Mouse (Mus musculus) MEL (cell line): Measurements from ENCODE around the gene Ltbp3. TPM values are rescaled to one million over a fixed set of nuclear protein-coding genes. Genes with fewer than 3 reads are reported as not detected.

Experiments
- DNase-seq: peaks from one replicate; pipeline ENCODE4 v3.0.0; 2011; ENCODE audit warnings: low read depth, low spot score
- H3K27ac ChIP-seq: 2 replicates; pipeline ENCODE4 v1.5.1; 2012; ENCODE audit warnings: low read depth, mild to moderate bottlenecking, control low read depth, low read length, moderate library complexity; ENCODE audit not compliant: control insufficient read depth
- H3K27me3 ChIP-seq, 2 experiments: fragments of 150-350 bp in 1 of 2; sonication (generic) in 1 of 2; 2 replicates each; pipeline ENCODE4 v1.6.1; 2012; ENCODE audit warnings: low read length in 2 of 2, mild to moderate bottlenecking in 2 of 2, improper control_type of control experiment in 1 of 2, moderate library complexity in 1 of 2; ENCODE audit not compliant: insufficient read depth in 2 of 2, control insufficient read depth in 1 of 2
- H3K36me3 ChIP-seq, 2 experiments: 2 replicates each; pipeline ENCODE4 v1.6.1; 2012 to 2014; ENCODE audit warnings: low read length in 2 of 2, improper control_type of control experiment in 1 of 2, inconsistent platforms in 1 of 2, mild to moderate bottlenecking in 1 of 2; ENCODE audit not compliant: insufficient read depth in 2 of 2, control insufficient read depth in 1 of 2
- H3K4me1 ChIP-seq, 2 experiments: fragments of 150-350 bp in 1 of 2; sonication (generic) in 1 of 2; 2 replicates each; pipeline ENCODE4 v1.6.1; 2012; ENCODE audit warnings: low read length in 2 of 2, improper control_type of control experiment in 1 of 2, mild to moderate bottlenecking in 1 of 2; ENCODE audit not compliant: insufficient read depth in 2 of 2, control insufficient read depth in 1 of 2
- H3K4me3 ChIP-seq, 2 experiments: fragments of 150-350 bp in 1 of 2; sonication (generic) in 1 of 2; 2 replicates each; pipeline ENCODE4 v1.5.1; 2012; ENCODE audit warnings: low read depth in 2 of 2, low read length in 2 of 2, mild to moderate bottlenecking in 2 of 2, moderate library complexity in 2 of 2, control low read depth in 1 of 2, improper control_type of control experiment in 1 of 2; ENCODE audit not compliant: control insufficient read depth in 1 of 2, insufficient read depth in 1 of 2
- H3K79me2 ChIP-seq: 2 replicates; pipeline ENCODE4 v1.6.1; 2012; ENCODE audit warnings: mild to moderate bottlenecking, low read length, moderate library complexity; ENCODE audit not compliant: control insufficient read depth, poor library complexity, insufficient read depth
- H3K9ac ChIP-seq: 2 replicates; pipeline ENCODE4 v1.6.1; 2012; ENCODE audit warnings: low read depth, mild to moderate bottlenecking, control low read depth, low read length, moderate library complexity; ENCODE audit not compliant: control insufficient read depth, poor library complexity, severe bottlenecking
- H3K9me3 ChIP-seq: fragments of 150-350 bp; sonication (generic); replicated peaks from 2 replicates; pipeline ENCODE4 v1.6.1; 2012; ENCODE audit warnings: mild to moderate bottlenecking, low read length, improper control_type of control experiment, moderate library complexity; ENCODE audit not compliant: insufficient read depth
- CHD1 ChIP-seq: IDR thresholded peaks from 2 replicates; pipeline ENCODE4 v1.6.1; 2012; ENCODE audit warnings: low read depth, mild to moderate bottlenecking, inconsistent platforms, low read length, improper control_type of control experiment
- E2F4 ChIP-seq: IDR thresholded peaks from 2 replicates; pipeline ENCODE4 v1.6.1; 2011; ENCODE audit warnings: low read depth, low read length, improper control_type of control experiment, borderline replicate concordance
- ELF1 ChIP-seq: IDR thresholded peaks from 2 replicates; pipeline ENCODE4 v1.6.1; 2014; ENCODE audit warnings: low read depth, mild to moderate bottlenecking, inconsistent platforms, low read length, improper control_type of control experiment, moderate library complexity
- EP300 ChIP-seq, 2 experiments: IDR thresholded peaks; 2 replicates each; pipeline ENCODE4 v1.6.1; 2011; ENCODE audit warnings: improper control_type of control experiment in 2 of 2, low read length in 2 of 2, low read depth in 1 of 2, mild to moderate bottlenecking in 1 of 2
- ETS1 ChIP-seq: IDR thresholded peaks from 2 replicates; pipeline ENCODE4 v1.6.1; 2012; ENCODE audit warnings: low read depth, mild to moderate bottlenecking, inconsistent platforms, low read length, improper control_type of control experiment, moderate library complexity
- GABPA ChIP-seq: IDR thresholded peaks from 2 replicates; pipeline ENCODE4 v1.6.1; 2012; ENCODE audit warnings: low read depth, mild to moderate bottlenecking, inconsistent platforms, low read length, improper control_type of control experiment, moderate library complexity
- HCFC1 ChIP-seq: IDR thresholded peaks from 2 replicates; pipeline ENCODE4 v1.6.1; 2012; ENCODE audit warnings: low read depth, mild to moderate bottlenecking, inconsistent platforms, low read length, improper control_type of control experiment, moderate library complexity
- JUND ChIP-seq: IDR thresholded peaks from 2 replicates; pipeline ENCODE4 v1.6.1; 2011; ENCODE audit warnings: low read depth, mild to moderate bottlenecking, improper control_type of control experiment, low read length
- KAT2A ChIP-seq: conservative IDR thresholded peaks from 2 replicates; pipeline ENCODE4 v1.6.1; 2012; ENCODE audit warnings: low read depth, low read length, improper control_type of control experiment, inconsistent platforms
- MAX ChIP-seq: IDR thresholded peaks from 2 replicates; pipeline ENCODE4 v1.6.1; 2011; ENCODE audit warnings: low read length, improper control_type of control experiment
- MAZ ChIP-seq: IDR thresholded peaks from 2 replicates; pipeline ENCODE4 v1.6.1; 2012; ENCODE audit warnings: low read depth, mild to moderate bottlenecking, inconsistent platforms, low read length, improper control_type of control experiment
- MEF2A ChIP-seq: IDR thresholded peaks from 2 replicates; pipeline ENCODE4 v1.6.1; 2014; ENCODE audit warnings: low read depth, mild to moderate bottlenecking, inconsistent platforms, low read length, improper control_type of control experiment; ENCODE audit not compliant: poor library complexity, insufficient replicate concordance, severe bottlenecking; ENCODE audit errors: extremely low read depth
- MXI1 ChIP-seq: IDR thresholded peaks from 2 replicates; pipeline ENCODE4 v1.6.1; 2011; ENCODE audit warnings: mild to moderate bottlenecking, low read depth, low read length, improper control_type of control experiment
- MYB ChIP-seq: IDR thresholded peaks from 2 replicates; pipeline ENCODE4 v1.6.1; 2011; ENCODE audit warnings: mild to moderate bottlenecking, low read depth, low read length, improper control_type of control experiment
- NELFE ChIP-seq: IDR thresholded peaks from 2 replicates; pipeline ENCODE4 v1.6.1; 2011; ENCODE audit warnings: low read depth, low read length, improper control_type of control experiment
- NRF1 ChIP-seq: IDR thresholded peaks from 2 replicates; pipeline ENCODE4 v1.6.1; 2014; ENCODE audit warnings: low read depth, mild to moderate bottlenecking, inconsistent platforms, low read length, improper control_type of control experiment, moderate library complexity; ENCODE audit not compliant: poor library complexity, insufficient read depth, severe bottlenecking
- POLR2A ChIP-seq, 2 experiments: IDR thresholded peaks; 2 replicates each; pipeline ENCODE4 v1.6.1; 2011 to 2012; ENCODE audit warnings: low read length in 2 of 2, mild to moderate bottlenecking in 2 of 2, control low read depth in 1 of 2, improper control_type of control experiment in 1 of 2, low read depth in 1 of 2, moderate library complexity in 1 of 2; ENCODE audit not compliant: control insufficient read depth in 1 of 2, insufficient read depth in 1 of 2, poor library complexity in 1 of 2
- POLR2AphosphoS2 ChIP-seq: IDR thresholded peaks from 2 replicates; pipeline ENCODE4 v1.6.1; 2011; ENCODE audit warnings: low read length, improper control_type of control experiment
- POLR2AphosphoS5 ChIP-seq: IDR thresholded peaks from 2 replicates; pipeline ENCODE4 v1.6.1; 2012; ENCODE audit warnings: low read depth, borderline replicate concordance, mild to moderate bottlenecking, inconsistent platforms, low read length, moderate library complexity, mixed read lengths
- RAD21 ChIP-seq: IDR thresholded peaks from 2 replicates; pipeline ENCODE4 v1.6.1; 2011; ENCODE audit warnings: mild to moderate bottlenecking, low read depth, low read length, improper control_type of control experiment
- RCOR1 ChIP-seq: IDR thresholded peaks from 2 replicates; pipeline ENCODE4 v1.6.1; 2012; ENCODE audit warnings: low read depth, mild to moderate bottlenecking, inconsistent platforms, low read length, improper control_type of control experiment
- SMC3 ChIP-seq: IDR thresholded peaks from 2 replicates; pipeline ENCODE4 v1.6.1; 2011; ENCODE audit warnings: low read depth, low read length, improper control_type of control experiment
- TAL1 ChIP-seq: IDR thresholded peaks from 2 replicates; pipeline ENCODE4 v1.6.1; 2012; ENCODE audit warnings: mild to moderate bottlenecking, inconsistent platforms, low read length, moderate library complexity, mixed read lengths
- USF1 ChIP-seq: IDR thresholded peaks from 2 replicates; pipeline ENCODE4 v1.6.1; 2014; ENCODE audit warnings: low read depth, mild to moderate bottlenecking, inconsistent platforms, low read length, improper control_type of control experiment, moderate library complexity
- USF2 ChIP-seq, 2 experiments: IDR thresholded peaks; 2 replicates each; pipeline ENCODE4 v1.6.1; 2011 to 2012; ENCODE audit warnings: improper control_type of control experiment in 2 of 2, low read length in 2 of 2, borderline replicate concordance in 1 of 2, inconsistent platforms in 1 of 2, low read depth in 1 of 2, mild to moderate bottlenecking in 1 of 2; ENCODE audit not compliant: insufficient read depth in 1 of 2
- ZC3H11A ChIP-seq: IDR thresholded peaks from 2 replicates; pipeline ENCODE4 v1.6.1; 2012; ENCODE audit warnings: low read depth, mild to moderate bottlenecking, inconsistent platforms, low read length, improper control_type of control experiment
- polyA plus RNA-seq, 2 experiments: library from polyadenylated mRNA; stranded (reverse) in 1 of 2; unstranded in 1 of 2; fragments of >175 nt in 1 of 2; fragments of >200 nt in 1 of 2; gene quantifications; 2 replicates each; pipeline versions ENCODE4 v1.2.1 to v1.2.4; 2012; ENCODE audit warnings: low replicate concordance in 2 of 2, low read depth in 1 of 2; ENCODE audit not compliant: insufficient read length in 2 of 2, insufficient read depth in 1 of 2, missing spikeins in 1 of 2
- total RNA-seq: library from RNA; depleted of rRNA; stranded (reverse); fragments of 300-350 nt; gene quantifications from 2 replicates; pipeline ENCODE4 v1.2.3, GENCODE M21; 2012

Gene Ltbp3
- total and polyA plus RNA-seq, 3 experiments = 0.39 TPM; not detected in 2

DNA sequence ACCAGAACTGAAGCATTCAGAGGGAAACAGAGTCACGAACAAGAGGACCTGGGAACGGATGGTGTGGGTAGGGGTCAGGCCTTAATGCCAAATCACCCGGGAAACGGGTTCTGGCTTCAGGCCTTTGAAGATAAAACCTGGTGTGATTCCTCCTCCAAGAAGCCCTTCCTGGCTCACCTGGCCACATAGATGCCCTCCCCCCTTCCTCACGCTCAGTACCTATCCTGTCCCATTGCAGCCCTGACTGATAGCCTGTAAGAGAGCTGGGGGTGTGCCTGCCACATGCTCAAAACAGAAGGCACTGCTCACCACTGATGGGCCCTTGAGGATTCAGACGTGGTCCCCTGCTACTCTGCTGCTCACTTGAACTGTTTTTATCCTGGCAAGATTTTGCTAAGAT lies 46.9 kb upstream of the Ltbp3 start:
- Histone ChIP-seq H3K4me1 (peaks cover 0 to 19% of the 10 kb centered on the region in 2 experiments; a peak in 3 of 4 replicates), H3K4me3 (no peak overlapping the region), H3K27ac (no peak overlapping the region), H3K9me3 (no peaks in the 10 kb centered on the region), H3K9ac (no peak overlapping the region), H3K79me2 (peaks cover 34% of the 10 kb centered on the region), H3K36me3 (peaks cover 2 to 9% of the 10 kb centered on the region in 2 experiments; a peak in 2 of 4 replicates), H3K27me3 (no peaks in the 10 kb centered on the region)
- DNase-seq = no peak
- TF ChIP-seq NRF1 (no peak), ZC3H11A (no peak), POLR2A (IDR thresholded peaks at IDR 0.05; ENCODE audit: control insufficient read depth in 1 of 2, insufficient read depth in 1 of 2, low read depth in 1 of 2, low read length in 2 of 2, poor library complexity in 1 of 2) (no peak), MAZ (no peak), MXI1 (no peak), USF2 (IDR thresholded peaks at IDR 0.05; ENCODE audit: borderline replicate concordance in 1 of 2, insufficient read depth in 1 of 2, low read depth in 1 of 2, low read length in 2 of 2) (no peak), GABPA (no peak), ELF1 (no peak), RAD21 (no peak), EP300 (IDR thresholded peaks at IDR 0.05; ENCODE audit: low read depth in 1 of 2, low read length in 2 of 2) (no peak), KAT2A (no peak), MAX (no peak), NELFE (no peak), USF1 (no peak), HCFC1 (no peak), MEF2A (no peak), ETS1 (no peak), E2F4 (no peak), RCOR1 (no peak), CHD1 (no peak)

- Histone ChIP-seq H3K4me3 (no peak overlapping the region), H3K9me3 (no peaks in the 10 kb centered on the region), H3K9ac (no peak overlapping the region), H3K36me3 (peaks cover 2 to 5% of the 10 kb centered on the region in 2 experiments; a peak in 2 of 4 replicates), H3K27ac (no peak overlapping the region), H3K27me3 (no peaks in the 10 kb centered on the region), H3K79me2 (peaks cover 20% of the 10 kb centered on the region), H3K4me1 (peaks cover 0 to 14% of the 10 kb centered on the region in 2 experiments; a peak in 3 of 4 replicates)
- DNase-seq = no peak
- TF ChIP-seq USF1 = no peak
- no peak for TF ChIP-seq POLR2AphosphoS5
- TF ChIP-seq POLR2AphosphoS2 = no peak
- TF ChIP-seq ETS1 = no peak
- TF ChIP-seq MEF2A = no peak
- TF ChIP-seq TAL1 = no peak
- no peak for TF ChIP-seq SMC3
- no peak for TF ChIP-seq MYB
- TF ChIP-seq CHD1 = no peak
- TF ChIP-seq JUND = no peak
- no peak for TF ChIP-seq ELF1
These were observed 44.7 kb upstream of the Ltbp3 start for GRCm38 (mm10) chr19:5695849-5696462.
